Mouse (Mus musculus) myocyte (in vitro differentiated cells): Measurements from ENCODE around the gene Plgrkt. TPM values are rescaled to one million over a fixed set of nuclear protein-coding genes. Genes with fewer than 3 reads are reported as not detected.

ENCODE experiments used
- H3K27me3 ChIP-seq: one replicate; pipeline ENCODE4 v1.6.1; 2011; ENCODE audit not compliant: control insufficient read depth, insufficient read depth, insufficient read length
- H3K36me3 ChIP-seq: one replicate; pipeline ENCODE4 v1.6.1; 2011; ENCODE audit not compliant: control insufficient read depth, insufficient read depth
- H3K4me2 ChIP-seq: one replicate; pipeline ENCODE4 v1.6.1; 2011; ENCODE audit warnings: low read depth, control low read depth
- H3K4me3 ChIP-seq: one replicate; pipeline ENCODE4 v1.5.1; 2011; ENCODE audit warnings: mild to moderate bottlenecking, control low read depth, moderate library complexity
- H3K79me2 ChIP-seq: one replicate; pipeline ENCODE4 v1.6.1; 2011; ENCODE audit not compliant: control insufficient read depth, insufficient read depth
- H3ac ChIP-seq: one replicate; pipeline ENCODE4 v1.6.1; 2011; ENCODE audit not compliant: control insufficient read depth, insufficient read length
- CEBPB ChIP-seq: IDR thresholded peaks from 2 replicates; pipeline ENCODE4 v1.6.1; 2011; ENCODE audit warnings: mild to moderate bottlenecking, moderate library complexity; ENCODE audit not compliant: poor library complexity, insufficient read depth, severe bottlenecking
- E2F4 ChIP-seq: IDR thresholded peaks from one replicate; pipeline ENCODE4 v1.6.1; 2011; ENCODE audit warnings: mild to moderate bottlenecking, control low read depth, moderate library complexity; ENCODE audit not compliant: insufficient read depth
- MAX ChIP-seq: IDR thresholded peaks from one replicate; pipeline ENCODE4 v1.6.1; 2011; ENCODE audit warnings: low read depth, mild to moderate bottlenecking, control low read depth
- MYOD1 ChIP-seq, 3 experiments: IDR thresholded peaks; one replicate each; pipeline ENCODE4 v1.6.1; 2011; ENCODE audit warnings: control low read depth in 2 of 3, low read depth in 2 of 3, mild to moderate bottlenecking in 2 of 3, moderate library complexity in 1 of 3; ENCODE audit not compliant: insufficient read length in 2 of 3, control insufficient read depth in 1 of 3
- MYOG ChIP-seq, 3 experiments: IDR thresholded peaks; one replicate each; pipeline ENCODE4 v1.6.1; 2011; ENCODE audit warnings: control low read depth in 2 of 3, low read depth in 2 of 3, mild to moderate bottlenecking in 2 of 3; ENCODE audit not compliant: insufficient read length in 2 of 3, control insufficient read depth in 1 of 3, insufficient read depth in 1 of 3
- POLR2A ChIP-seq: IDR thresholded peaks from one replicate; pipeline ENCODE4 v1.6.1; 2011; ENCODE audit warnings: low read depth, mild to moderate bottlenecking, control low read depth, moderate library complexity; ENCODE audit not compliant: insufficient read length
- POLR2AphosphoS2 ChIP-seq: IDR thresholded peaks from one replicate; pipeline ENCODE4 v1.6.1; 2011; ENCODE audit warnings: low read depth, control low read depth; ENCODE audit not compliant: insufficient read length
- REST ChIP-seq: IDR thresholded peaks from one replicate; pipeline ENCODE4 v1.6.1; 2011; ENCODE audit warnings: mild to moderate bottlenecking, control low read depth, moderate library complexity; ENCODE audit not compliant: insufficient read depth, insufficient read length
- SRF ChIP-seq: IDR thresholded peaks from one replicate; pipeline ENCODE4 v1.6.1; 2011; ENCODE audit warnings: low read depth; ENCODE audit not compliant: control insufficient read depth, insufficient read length
- TCF12 ChIP-seq: IDR thresholded peaks from one replicate; pipeline ENCODE4 v1.6.1; 2011; ENCODE audit warnings: mild to moderate bottlenecking, control low read depth; ENCODE audit not compliant: poor library complexity, insufficient read depth, severe bottlenecking
- TCF3 ChIP-seq: IDR thresholded peaks from one replicate; pipeline ENCODE4 v1.6.1; 2011; ENCODE audit warnings: low read depth, control low read depth; ENCODE audit not compliant: insufficient read length
- USF1 ChIP-seq: IDR thresholded peaks from one replicate; pipeline ENCODE4 v1.6.1; 2011; ENCODE audit warnings: low read depth, mild to moderate bottlenecking, control low read depth, moderate library complexity
- polyA plus RNA-seq: library from polyadenylated mRNA; unstranded; fragments of >200 nt; fragmentation: generic; extraction: Trizol; gene quantifications from one replicate; pipeline ENCODE4 v1.2.1, GENCODE M21; 2012; ENCODE audit warnings: missing spikeins

Gene Plgrkt
- polyA plus RNA-seq, 1 experiment, result 25.1 TPM

GRCm38 (mm10) chr19:29342281-29342680, 24.9 kb downstream of the Plgrkt start:
- no peaks in the 10 kb centered on the region for H3K36me3 ChIP-seq
- TF ChIP-seq MAX (no peak), TCF3 (no peak), MYOG (IDR thresholded peaks at IDR 0.05; ENCODE audit: control insufficient read depth in 1 of 3, insufficient read depth in 1 of 3, insufficient read length in 2 of 3, low read depth in 2 of 3) (no peak), POLR2A (no peak), POLR2AphosphoS2 (no peak)
- no peaks in the 10 kb centered on the region for H3K27me3 ChIP-seq
- no peak overlapping the region for H3K4me3 ChIP-seq
- no peaks in the 10 kb centered on the region for H3K79me2 ChIP-seq
- no peak overlapping the region for H3ac ChIP-seq
- H3K4me2 ChIP-seq, result no peak overlapping the region

GRCm38 (mm10) chr19:29341029-29341428, 26.2 kb downstream of the Plgrkt start:
- Histone ChIP-seq H3K27me3 (no peaks in the 10 kb centered on the region), H3K4me2 (no peak overlapping the region), H3K4me3 (no peak overlapping the region), H3K36me3 (no peaks in the 10 kb centered on the region), H3K79me2 (no peaks in the 10 kb centered on the region), H3ac (no peak overlapping the region)
- TF ChIP-seq POLR2A, result no peak
- TF ChIP-seq E2F4, result no peak
- TF ChIP-seq MYOD1 (IDR thresholded peaks at IDR 0.05; ENCODE audit: control insufficient read depth in 1 of 3, insufficient read length in 2 of 3, low read depth in 2 of 3), result no peak
- no peak for TF ChIP-seq REST
- TF ChIP-seq MAX, result no peak
- TF ChIP-seq TCF12, result no peak
- no peak for TF ChIP-seq SRF
- no peak for TF ChIP-seq TCF3
- TF ChIP-seq USF1, result no peak
- TF ChIP-seq MYOG (IDR thresholded peaks at IDR 0.05; ENCODE audit: control insufficient read depth in 1 of 3, insufficient read depth in 1 of 3, insufficient read length in 2 of 3, low read depth in 2 of 3), result no peak
- TF ChIP-seq CEBPB, result no peak
- no peak for TF ChIP-seq POLR2AphosphoS2

GRCm38 (mm10) chr19:29336624-29337023, 30.6 kb downstream of the Plgrkt start:
- H3K4me2 ChIP-seq, result no peak overlapping the region
- H3K36me3 ChIP-seq, result no peaks in the 10 kb centered on the region
- TF ChIP-seq SRF, result no peak
- no peak for TF ChIP-seq POLR2AphosphoS2
- no peak for TF ChIP-seq MYOG (IDR thresholded peaks at IDR 0.05; ENCODE audit: control insufficient read depth in 1 of 3, insufficient read depth in 1 of 3, insufficient read length in 2 of 3, low read depth in 2 of 3)
- TF ChIP-seq REST, result no peak
- no peak for TF ChIP-seq TCF12
- no peak for TF ChIP-seq CEBPB

GRCm38 (mm10) chr19:29334068-29334745, 33.0 kb downstream of the Plgrkt start, which contains the start of gene Rln1:
Gene Rln1 (minus strand): TSS chr19:29334670.
- H3K27me3 ChIP-seq, result peaks cover 9% of the 10 kb centered on the region
- no peak for TF ChIP-seq REST
- no peak for TF ChIP-seq CEBPB
- TF ChIP-seq POLR2AphosphoS2, result no peak
- TF ChIP-seq MYOG (IDR thresholded peaks at IDR 0.05; ENCODE audit: control insufficient read depth in 1 of 3, insufficient read depth in 1 of 3, insufficient read length in 2 of 3, low read depth in 2 of 3), result no peak
- no peak for TF ChIP-seq POLR2A
- no peak for TF ChIP-seq TCF3
- TF ChIP-seq E2F4, result no peak
- TF ChIP-seq MYOD1 (IDR thresholded peaks at IDR 0.05; ENCODE audit: control insufficient read depth in 1 of 3, insufficient read length in 2 of 3, low read depth in 2 of 3), result no peak
- TF ChIP-seq SRF, result no peak
- TF ChIP-seq TCF12, result no peak
- no peaks in the 10 kb centered on the region for H3K36me3 ChIP-seq
- no peak within 1 kb of the TSS for H3K4me3 ChIP-seq
- H3K79me2 ChIP-seq, result no peaks in the 10 kb centered on the region
- H3ac ChIP-seq, result no peak within 1 kb of the TSS
- peak within 1 kb of the TSS; percentile 18 for H3K4me2 ChIP-seq

More at GRCm38 (mm10) chr19:29336624-29337023, 30.6 kb downstream of the Plgrkt start:
- H3K4me3 ChIP-seq, result no peak overlapping the region
- H3K79me2 ChIP-seq, result no peaks in the 10 kb centered on the region
- H3K27me3 ChIP-seq, result peaks cover 9% of the 10 kb centered on the region
- no peak overlapping the region for H3ac ChIP-seq
